Comparison of ENCODE assay signal across 10 mouse cellular contexts in the genomic region with DNA sequence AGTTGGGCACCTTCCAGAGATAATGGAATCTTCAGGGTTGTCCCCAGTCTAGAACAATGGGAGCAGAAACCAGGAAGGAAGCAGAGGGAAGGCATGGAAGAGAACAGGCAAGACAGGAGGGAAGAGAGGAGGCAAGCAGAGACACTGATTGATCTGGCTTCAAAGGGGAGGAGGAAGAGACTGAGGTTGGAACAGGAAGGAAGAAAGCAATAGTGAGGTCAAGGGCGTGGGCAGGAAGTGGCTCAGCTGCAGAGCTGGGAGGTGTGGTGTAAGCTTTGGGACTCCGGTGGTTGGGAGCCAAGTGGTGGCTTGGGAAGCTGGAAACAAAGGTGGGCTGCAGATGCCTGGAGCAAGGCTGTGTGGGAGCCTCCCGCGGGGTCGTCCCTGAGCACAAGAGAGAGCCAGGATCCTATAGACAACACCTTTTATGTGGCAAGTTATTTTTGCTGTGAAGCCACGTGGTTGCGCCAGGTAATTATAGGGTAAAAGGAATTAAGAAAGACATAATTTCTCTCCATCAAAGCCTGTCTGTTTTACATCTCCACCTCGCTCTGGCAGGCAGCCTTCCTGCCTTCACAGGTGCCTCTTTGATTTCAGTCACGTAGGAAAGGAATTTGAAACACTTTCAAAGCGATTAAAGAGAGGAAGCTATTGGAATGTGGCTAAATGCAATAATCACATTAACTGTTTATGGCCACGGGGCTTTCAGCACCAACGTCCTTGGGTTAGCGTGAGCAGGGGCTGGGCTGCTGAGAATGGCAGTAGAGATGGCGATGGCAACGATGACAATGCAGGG.
DNase-seq lines count a peak whose midpoint lies in the region; ATAC-seq lines count a peak whose summit lies in the region.
"Had no signal": no experiment of that assay in that cellular context is flagged by ENCODE, and none has a peak within 500 bp of the region (broad histone marks: within the 10 kb centered on the region; RNA-seq: fewer than 3 reads in every experiment).

No protein-coding gene starts in this region.

- 50% methylated on average over 15 of the region's 15 CpGs for WGBS in kidney, embryonic 14.5 days

- peaks cover 13% of the 10 kb centered on the region for H3K4me1 ChIP-seq in kidney, embryonic 14.5 days (ENCODE audit: control insufficient read depth, insufficient read depth, low read length)

- no peaks in the 10 kb centered on the region for H3K36me3 ChIP-seq in kidney, embryonic 14.5 days (ENCODE audit: control insufficient read depth, insufficient read depth, low read length)

- H3K4me2 ChIP-seq in kidney, embryonic 14.5 days (replicated peaks; ENCODE audit: low read depth, low read length) = no peak overlapping the region

- no peak overlapping the region for H3K9ac ChIP-seq in kidney, embryonic 14.5 days (ENCODE audit: low read depth, low read length)

- peak; percentile 10 to 39 for DNase-seq in kidney, adult 8-10 months
- DNase-seq in brain, adult 2 months (ENCODE audit: low read depth, low spot score) = peak; percentile 8
- peak; percentile 8 for DNase-seq in hindlimb bud, embryonic 11.5 days (ENCODE audit: extremely low spot score, low read depth, low spot score)
- peak; percentile 16 for DNase-seq in lung, postnatal 25 days (ENCODE audit: low spot score)
- no peak for DNase-seq in retina, embryonic 14.5 days (ENCODE audit: low spot score)
- DNase-seq in left cerebral cortex, adult 18-20 months (ENCODE audit: low spot score in 2 of 2) = no peak
- DNase-seq in ovary, postnatal 36 days (ENCODE audit: low spot score) = no peak
- DNase-seq: spleen, adult 18-20 months; thymus, postnatal 36 days had no signal

- H3K27ac ChIP-seq in kidney, embryonic 14.5 days (ENCODE audit: low read depth, low read length) = no peak overlapping the region

- no peaks in the 10 kb centered on the region for H3K9me3 ChIP-seq in kidney, embryonic 14.5 days (ENCODE audit: control insufficient read depth, low read length)

- H3K4me3 ChIP-seq in kidney, embryonic 14.5 days (ENCODE audit: low read length) = no peak overlapping the region

- no peaks in the 10 kb centered on the region for H3K27me3 ChIP-seq in kidney, embryonic 14.5 days (ENCODE audit: control insufficient read depth, insufficient read depth, low read length)

- ATAC-seq in kidney, embryonic 14.5 days (ENCODE audit: low FRiP score, low TSS enrichment) = no peak

Comparison
In these comparisons a context has a peak if more than half of its experiments do, and no peak if none do; other contexts are left out.
1. DNase-seq: peak in kidney, adult 8-10 months (2 of 2), brain, adult 2 months (single experiment), hindlimb bud, embryonic 11.5 days (single experiment) and lung, postnatal 25 days (single experiment); none in retina, embryonic 14.5 days (single experiment), left cerebral cortex, adult 18-20 months (0 of 2) and ovary, postnatal 36 days (single experiment).